In genomic region chrX:73509209-73509608, GRCm38 (mm10) we compare ENCODE assay signal across 28 mouse cellular contexts. TPM values are rescaled to one million over a fixed set of nuclear protein-coding genes. Genes with fewer than 3 reads are reported as not detected.
"Had no signal": no experiment of that assay in that cellular context is flagged by ENCODE, and none has a peak within 500 bp of the region (broad histone marks: within the 10 kb centered on the region; RNA-seq: fewer than 3 reads in every experiment).

No protein-coding gene starts in this region.

- ATAC-seq: hindbrain, postnatal 0 days; intestine, embryonic 16.5 days; liver, embryonic 12.5 days had no signal

- H3K27ac ChIP-seq: heart, adult 2 months; heart, embryonic 13.5 days; heart, embryonic 15.5 days; hindbrain, embryonic 13.5 days; hindbrain, embryonic 15.5 days; hindbrain, postnatal 0 days; kidney, embryonic 15.5 days; kidney, postnatal 0 days; limb, embryonic 13.5 days; limb, embryonic 15.5 days; liver, embryonic 12.5 days; liver, embryonic 14.5 days had no signal

- H3K4me2 ChIP-seq: heart, embryonic 11.5 days; heart, embryonic 13.5 days; heart, embryonic 15.5 days; hindbrain, embryonic 13.5 days; hindbrain, embryonic 15.5 days; kidney, embryonic 15.5 days; limb, embryonic 13.5 days; limb, embryonic 15.5 days; liver, embryonic 12.5 days had no signal

- DNase-seq: gastrocnemius, postnatal 14 days; gastrocnemius, postnatal 36 days; heart, adult 11 months; heart, adult 2 months; heart, postnatal 14 days; heart, postnatal 36 days; kidney, adult 11 months; kidney, adult 2 months; kidney, adult 9 months; kidney, postnatal 14 days; kidney, postnatal 36 days; layer of hippocampus, adult 9-11 months; layer of hippocampus, postnatal 36 days; left cerebral cortex, postnatal 4 days had no signal

- H3K9ac ChIP-seq: heart, embryonic 13.5 days; heart, embryonic 15.5 days; hindbrain, embryonic 13.5 days; hindbrain, embryonic 15.5 days; kidney, embryonic 15.5 days; limb, embryonic 13.5 days; limb, embryonic 15.5 days; liver, embryonic 12.5 days; liver, embryonic 14.5 days had no signal

- H3K4me1 ChIP-seq: heart, embryonic 13.5 days; heart, embryonic 15.5 days; hindbrain, embryonic 13.5 days; hindbrain, embryonic 15.5 days; kidney, embryonic 15.5 days; limb, embryonic 13.5 days; limb, embryonic 15.5 days; liver, embryonic 12.5 days had no signal

- H3K9me3 ChIP-seq: heart, embryonic 13.5 days; heart, embryonic 15.5 days; hindbrain, embryonic 13.5 days; hindbrain, embryonic 15.5 days; kidney, embryonic 15.5 days; limb, embryonic 13.5 days; limb, embryonic 15.5 days; liver, embryonic 12.5 days had no signal

- H3K4me3 ChIP-seq: heart, adult 2 months; heart, embryonic 13.5 days; heart, embryonic 15.5 days; hindbrain, embryonic 13.5 days; hindbrain, embryonic 15.5 days; kidney, embryonic 15.5 days; limb, embryonic 13.5 days; limb, embryonic 15.5 days; liver, embryonic 12.5 days had no signal

- H3K27me3 ChIP-seq: hindbrain, embryonic 15.5 days had no signal

- H3K36me3 ChIP-seq: heart, embryonic 13.5 days; heart, embryonic 15.5 days; hindbrain, embryonic 13.5 days; hindbrain, embryonic 15.5 days; kidney, embryonic 15.5 days; limb, embryonic 13.5 days; limb, embryonic 15.5 days; liver, embryonic 12.5 days had no signal

RNA-seq across cellular contexts. Expression of gene Atp2b3, which starts 6.3 kb away (rescaled TPM):
- polyA plus RNA-seq: liver, adult 2 months; liver, embryonic 12.5 days; liver, embryonic 14.5 days had no signal
